Mouse (Mus musculus): ENCODE measurements around the gene Dtnbp1.

Dtnbp1 gene

DNA sequence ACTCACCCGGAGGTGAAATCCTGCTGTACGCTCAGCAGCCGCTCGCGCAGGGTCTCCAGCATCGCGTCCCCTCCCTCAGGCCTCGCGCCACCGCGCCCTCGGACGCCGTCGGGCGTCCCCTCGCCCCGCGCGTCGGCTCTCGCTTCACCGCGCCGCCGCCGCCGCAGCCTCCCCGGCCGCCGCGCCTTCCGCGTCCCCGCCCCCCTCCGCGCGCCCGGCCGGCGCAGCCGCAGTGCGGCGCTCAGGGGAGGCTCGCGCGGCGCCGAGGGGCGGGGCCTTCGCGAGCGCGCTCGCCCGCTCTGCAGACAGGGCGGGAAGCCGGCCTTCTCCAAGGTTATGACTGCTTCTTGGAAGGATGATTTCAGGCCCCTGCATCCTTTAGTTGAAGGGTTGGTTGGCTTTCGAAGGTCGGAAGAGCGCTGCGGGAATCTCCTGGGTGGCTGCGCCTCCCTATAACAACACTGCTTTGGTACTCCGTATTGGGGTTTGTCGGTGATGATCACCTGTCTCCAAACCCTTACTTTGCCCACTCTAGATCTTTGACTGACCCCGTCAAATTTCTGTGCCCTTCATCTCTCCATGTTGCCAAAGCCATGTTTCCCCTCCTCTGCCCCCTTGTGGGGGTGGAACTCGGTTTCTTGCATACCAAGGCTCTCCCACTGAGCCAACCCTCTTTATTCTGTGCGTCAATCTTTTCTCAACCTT is at the start of gene Dtnbp1:
TSS of gene Dtnbp1 (minus strand) at position 237 of the 705 bp plus-strand sequence.
- DNase-seq = peak; percentile 83 to 88

DNA sequence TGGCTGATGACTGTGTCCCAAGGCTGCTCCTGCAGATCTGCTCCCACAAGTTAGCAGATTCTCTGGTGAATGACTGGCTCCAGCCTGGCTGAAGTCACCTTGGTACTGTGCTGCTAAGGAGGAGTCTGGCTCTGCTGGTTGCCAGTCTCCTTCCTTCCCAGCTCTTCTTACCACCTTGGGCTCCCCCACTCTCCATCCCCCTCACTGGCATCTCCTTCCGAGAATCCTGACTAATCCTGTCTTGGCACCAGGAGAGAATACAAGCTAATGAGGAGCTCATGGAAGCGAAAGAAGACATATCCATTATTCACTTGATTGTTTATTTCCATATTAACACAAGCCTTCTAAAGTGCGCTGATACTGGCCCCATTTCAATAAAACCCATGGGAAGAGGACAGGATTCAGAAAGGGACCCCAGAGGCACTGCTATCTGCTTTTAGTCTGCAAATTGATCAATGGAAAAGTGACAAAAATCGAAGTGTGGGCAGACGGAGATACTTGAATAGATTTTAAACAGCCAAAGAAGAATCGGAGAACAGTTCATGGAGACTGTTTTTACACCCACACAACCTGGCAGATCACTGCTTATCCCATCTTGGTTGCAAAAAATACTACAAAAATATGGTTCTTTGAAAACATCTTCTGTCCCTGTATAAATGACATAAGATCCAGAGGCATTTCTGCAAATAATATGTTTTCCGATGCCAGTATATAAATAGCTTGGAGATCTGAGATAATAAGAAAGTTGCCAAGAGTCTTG is 47.5 kb upstream of the Dtnbp1 start:
- DNase-seq = peak in 1 of 2 experiments; percentile 10

DNA sequence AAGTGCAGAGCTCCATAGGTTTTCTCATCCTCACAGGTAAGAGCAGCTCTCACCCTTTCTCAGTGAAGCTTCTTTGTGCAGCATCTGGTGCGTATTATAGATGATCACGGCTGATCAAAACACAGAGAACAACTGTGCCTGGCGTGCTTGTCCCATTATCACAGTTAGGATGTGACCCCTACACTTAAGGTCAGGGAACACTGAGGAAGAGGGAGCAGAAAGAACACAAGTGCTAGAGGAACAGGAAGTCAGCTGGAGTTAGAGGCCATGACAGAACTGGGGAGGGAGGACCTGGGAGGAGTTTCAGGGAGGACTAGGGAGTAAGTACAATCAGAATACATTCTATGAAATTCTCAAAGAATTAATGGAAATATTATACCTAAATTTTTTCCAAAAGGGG is 41.5 kb upstream of the Dtnbp1 start:
- no peak for DNase-seq

DNA sequence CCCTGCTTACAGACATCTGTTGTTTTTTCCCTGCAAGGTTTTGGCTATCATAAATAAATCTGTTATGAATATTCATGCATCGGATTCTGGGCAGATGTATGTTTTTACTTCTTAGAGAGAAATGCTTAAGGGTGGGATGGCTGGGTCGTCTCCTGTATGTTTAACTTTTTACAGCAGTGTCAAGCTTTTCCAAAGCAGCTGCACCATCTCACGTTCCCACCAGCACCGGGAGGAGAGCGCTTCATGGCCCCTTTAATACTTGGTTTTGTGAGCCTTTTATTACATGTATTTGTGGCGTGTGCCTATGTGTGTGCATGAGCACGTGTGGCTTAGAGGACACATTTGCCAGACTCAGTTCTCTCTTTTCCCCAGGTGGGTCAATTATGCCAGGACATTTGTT is 38.8 kb upstream of the Dtnbp1 start:
- no peak for DNase-seq

DNA sequence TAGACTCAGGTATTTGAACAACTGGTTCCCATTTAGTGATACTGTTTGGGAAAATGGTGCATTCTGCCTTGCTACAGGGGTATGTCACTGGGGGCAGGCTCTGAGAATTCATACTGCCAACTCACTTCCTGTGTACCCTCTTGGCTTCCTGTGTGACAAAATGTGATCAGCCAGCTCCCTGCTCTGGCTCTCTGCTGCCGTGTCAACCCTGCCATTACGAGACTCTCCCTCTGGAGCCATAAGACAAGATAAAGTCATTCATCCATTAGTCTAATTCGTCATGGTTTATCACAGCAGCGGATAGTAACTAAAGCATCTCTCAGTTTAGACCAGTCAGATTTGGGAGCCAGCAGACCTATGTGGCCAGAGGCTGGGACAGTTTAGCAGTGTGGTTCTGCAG is 38.2 kb upstream of the Dtnbp1 start:
- no peak for DNase-seq

DNA sequence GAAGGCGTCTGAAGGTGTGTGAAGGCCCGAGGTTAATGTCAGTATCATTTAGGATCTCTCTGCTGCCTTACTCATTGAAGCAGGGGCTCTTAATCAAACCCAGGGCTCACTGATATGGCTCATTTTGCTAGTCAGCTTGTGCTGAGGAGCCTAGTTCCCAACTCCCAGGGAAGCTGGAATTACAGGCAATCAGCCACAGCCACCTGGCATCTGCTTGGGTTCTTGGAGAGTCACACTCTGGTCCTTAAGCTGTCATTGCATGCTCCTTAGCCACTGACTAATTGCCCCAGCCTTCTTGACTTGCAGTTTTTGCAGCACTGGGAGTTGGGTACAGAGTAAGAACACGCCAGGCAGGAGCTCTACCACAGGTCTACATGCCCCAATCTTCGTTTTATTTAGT is 34.5 kb upstream of the Dtnbp1 start:
- DNase-seq = peak; percentile 38 to 49

DNA sequence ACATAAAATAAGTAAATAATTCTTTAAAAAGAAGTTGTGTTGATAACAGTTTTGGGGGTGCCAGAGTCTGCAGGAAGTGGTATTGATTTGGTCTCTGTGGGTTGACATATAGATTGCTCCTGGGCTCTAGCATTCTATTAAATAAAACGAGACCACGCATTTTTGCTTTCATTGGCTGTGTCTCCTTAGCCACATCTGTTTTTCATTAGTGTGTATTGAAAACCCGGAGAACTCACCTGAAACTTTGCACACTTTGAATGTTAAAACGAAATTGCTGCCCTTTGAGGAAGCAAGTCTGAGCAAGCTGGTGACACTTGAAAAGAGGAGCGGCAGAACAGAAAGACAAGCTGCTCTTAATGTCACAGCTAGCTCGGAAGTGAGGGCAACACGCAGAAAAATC is 32.8 kb upstream of the Dtnbp1 start:
- no peak for DNase-seq

DNA sequence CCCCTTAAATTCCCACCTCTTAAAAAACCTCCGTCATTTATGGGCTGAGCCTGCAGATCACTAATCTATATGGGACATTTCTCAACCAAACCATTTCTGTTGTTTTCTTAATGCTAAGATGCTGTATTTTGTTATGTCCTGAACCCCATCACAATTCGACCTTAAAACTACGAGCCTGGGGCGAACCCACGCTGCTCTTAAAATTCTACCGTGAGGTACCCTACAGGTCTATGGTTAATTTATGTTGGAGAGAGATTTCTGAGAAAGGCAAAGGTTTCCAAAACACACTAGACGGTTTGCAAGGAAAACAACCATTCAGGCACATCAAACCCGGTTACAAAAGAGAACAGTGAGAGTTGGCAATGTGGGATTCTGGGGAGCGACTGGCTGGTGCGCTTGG is 31.4 kb upstream of the Dtnbp1 start:
- DNase-seq = no peak

DNA sequence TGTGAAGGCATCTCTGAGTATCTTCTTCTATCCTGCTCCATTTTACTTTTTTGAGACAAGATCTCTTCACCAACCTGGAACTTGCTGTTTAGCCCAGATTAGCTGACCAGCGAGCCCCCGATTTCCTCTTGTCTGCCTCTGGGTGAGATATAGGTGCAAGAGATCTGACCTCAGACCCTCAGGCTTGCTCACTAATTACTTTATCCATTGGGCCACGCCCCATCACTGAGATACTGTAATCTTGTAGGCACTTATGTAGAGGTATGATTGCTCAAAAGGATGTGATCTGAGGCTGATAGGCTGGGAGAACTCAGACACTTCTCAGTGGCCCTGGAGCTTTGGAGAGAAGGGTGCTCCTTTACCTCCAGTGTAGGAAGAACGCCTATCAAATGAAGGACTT is 30.5 kb upstream of the Dtnbp1 start:
- DNase-seq = no peak

DNA sequence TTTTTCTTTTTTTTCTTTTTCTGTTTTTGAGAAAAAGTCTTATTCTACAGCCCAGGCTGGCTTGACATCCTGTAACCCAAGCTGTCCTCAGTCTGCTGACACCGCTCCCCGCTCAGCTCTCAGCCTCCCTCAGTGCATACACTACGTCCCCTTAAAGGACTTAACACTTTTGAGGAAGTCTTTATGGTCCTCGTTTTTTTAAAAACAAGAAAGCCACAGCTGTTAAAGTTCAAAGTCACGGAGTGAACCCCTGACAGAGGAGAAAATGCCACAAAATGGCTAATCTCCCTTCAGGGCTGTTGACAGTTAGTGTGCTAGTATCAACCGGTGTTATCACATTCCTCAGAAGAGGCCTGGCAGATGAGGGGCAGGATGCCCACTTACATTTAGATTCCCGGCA is 29.8 kb upstream of the Dtnbp1 start:
- DNase-seq = no peak

DNA sequence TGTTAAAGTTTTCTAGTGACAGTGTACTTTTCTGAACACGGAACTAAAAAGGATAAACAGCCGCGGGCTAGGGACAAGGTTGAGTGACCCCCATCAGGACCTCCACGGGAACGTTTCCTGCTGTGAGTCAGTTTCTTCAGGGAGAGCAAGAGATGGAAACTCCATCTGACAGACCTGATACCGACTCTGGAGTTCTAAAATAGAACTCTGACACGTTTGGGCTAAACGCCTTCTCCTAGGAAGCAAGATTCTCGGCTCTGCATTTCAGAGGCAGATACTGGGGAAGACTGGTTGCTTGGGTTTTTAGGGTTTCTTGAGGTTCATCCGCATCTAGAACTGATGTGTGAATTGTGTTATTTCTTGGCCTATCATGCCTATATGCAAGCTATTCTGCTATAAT is 29.4 kb upstream of the Dtnbp1 start:
- peak in 1 of 2 experiments; percentile 20 for DNase-seq

DNA sequence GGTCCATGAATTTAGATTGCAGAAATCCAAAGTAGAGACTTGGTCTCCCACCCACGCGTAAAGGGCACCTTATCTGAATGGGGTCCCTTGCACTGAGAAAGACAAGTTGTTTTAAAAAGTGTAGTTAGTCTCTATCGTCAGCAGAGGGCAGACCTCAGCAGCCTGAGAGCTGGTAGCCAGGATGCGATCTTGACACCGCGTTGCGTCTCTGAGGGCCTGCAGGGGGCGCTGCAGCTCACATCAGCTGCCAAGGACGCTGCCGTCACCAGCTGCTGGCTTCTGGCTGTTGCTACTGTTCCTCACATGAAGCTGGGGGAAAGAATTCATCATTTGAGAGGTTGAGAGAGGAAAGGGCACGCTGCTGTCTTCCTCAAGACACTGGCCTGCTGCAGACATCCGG is 28.9 kb upstream of the Dtnbp1 start:
- DNase-seq = peak; percentile 93 to 96

DNA sequence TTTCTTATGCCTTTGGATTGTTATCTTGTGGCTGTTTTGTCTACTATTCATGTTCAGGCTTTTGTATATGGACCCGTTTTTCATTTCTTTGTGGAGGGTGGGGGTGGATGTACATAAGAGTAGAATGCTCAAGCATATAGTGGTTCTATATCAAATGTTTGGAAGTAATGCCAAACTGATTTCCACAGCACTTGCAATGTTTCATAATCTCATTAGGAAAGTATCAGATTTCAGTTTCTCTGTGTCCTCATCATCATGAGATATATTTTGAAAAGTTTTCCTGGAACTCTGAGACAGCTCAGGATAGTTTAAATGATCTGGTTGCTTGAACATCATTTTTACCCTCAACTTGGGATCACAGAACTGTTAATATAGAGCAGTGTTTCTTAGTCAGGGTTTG is 27.8 kb upstream of the Dtnbp1 start:
- no peak for DNase-seq

DNA sequence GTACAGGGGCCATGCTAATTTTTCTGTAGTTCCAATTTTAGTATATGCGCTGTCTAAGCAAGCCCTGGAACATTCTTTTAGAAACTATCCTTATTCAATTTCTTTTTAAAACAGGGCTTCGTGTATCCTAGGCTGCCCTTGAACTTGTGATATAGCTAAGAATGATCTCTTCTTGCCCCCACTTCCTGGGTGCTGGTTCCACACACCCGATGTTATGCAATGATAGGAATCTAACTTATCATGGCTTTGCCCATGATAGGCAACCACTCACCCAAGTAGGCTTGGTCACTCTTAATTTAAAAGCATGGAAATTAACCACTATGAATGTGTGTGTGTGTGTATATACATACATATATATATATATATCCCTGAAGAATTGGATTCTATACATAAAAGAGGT is 24.3 kb upstream of the Dtnbp1 start:
- no peak for DNase-seq

DNA sequence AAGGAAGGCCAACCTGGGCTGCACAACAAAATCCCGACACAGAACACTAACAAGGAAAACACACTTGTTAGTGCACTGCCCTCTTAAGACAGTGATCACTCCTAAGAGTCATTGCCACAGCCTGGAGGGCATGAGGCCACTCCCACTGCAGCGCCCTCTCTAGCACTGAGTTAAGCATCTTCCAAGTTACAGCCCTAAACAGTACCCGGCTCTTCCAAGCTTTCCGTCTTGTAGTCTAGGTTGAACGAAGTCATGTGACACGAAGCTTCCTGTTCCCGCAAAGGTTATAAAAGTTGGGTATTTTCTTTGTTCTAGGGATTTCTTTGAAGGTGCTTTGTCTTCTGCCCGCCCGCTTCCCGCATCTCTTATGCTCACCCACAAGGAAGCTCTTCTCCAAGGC is 22.9 kb upstream of the Dtnbp1 start:
- DNase-seq = no peak

DNA sequence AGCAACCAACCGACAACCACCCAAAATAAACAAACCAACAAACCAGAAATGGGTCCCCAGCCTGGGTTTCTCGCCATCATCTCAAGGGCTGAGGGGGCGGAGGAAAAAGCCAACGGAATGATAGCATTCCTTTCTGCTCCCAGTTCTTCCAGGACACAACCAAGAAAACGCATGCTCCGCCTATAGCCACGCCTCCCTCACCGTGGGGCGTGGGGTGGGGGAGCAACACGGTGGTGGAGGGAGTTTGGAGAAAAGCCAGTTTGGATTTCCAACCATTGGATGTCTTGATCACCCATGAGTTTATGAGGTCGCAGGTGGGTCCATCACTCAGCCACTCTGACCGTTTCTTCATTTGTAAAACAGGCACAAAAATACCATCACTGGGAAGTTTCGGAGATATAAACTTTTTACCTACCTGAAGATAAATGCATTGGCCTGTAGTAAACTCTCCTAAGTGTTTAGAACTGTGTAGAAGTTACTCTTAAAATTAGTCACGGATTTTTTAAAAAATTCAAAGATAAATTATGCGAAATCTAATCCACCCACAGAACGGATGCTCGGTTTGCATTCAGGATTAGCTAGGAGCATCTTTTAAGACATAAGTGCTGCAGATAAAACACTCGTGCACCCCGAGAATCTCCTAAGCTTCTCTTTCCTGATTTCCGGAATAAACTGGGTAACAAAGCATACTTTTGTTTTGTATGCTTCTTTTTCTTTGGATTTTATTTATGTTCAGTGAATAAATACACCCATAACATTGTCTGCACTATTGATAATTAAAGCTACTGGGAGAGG is 21.6 kb upstream of the Dtnbp1 start:
- no peak for DNase-seq

DNA sequence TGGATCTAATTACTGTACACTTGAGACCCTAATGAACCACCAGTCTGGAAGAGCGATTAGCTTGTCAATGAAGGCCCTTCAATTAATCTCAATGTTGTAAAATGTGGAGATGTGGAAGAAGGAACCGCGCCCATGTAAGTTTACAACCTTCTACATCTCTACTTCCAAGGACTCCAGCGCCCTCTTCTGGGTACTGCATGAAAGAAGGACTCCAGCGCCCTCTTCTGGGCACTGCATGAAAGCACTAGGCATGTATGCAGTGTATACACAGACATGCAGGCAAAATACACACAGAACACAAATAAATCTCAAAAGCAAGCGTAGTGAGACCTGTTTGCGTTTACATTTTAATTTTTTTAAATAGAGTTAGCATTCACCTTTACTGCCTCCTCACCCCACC is 6.2 kb upstream of the Dtnbp1 start:
- DNase-seq = peak; percentile 30 to 62

DNA sequence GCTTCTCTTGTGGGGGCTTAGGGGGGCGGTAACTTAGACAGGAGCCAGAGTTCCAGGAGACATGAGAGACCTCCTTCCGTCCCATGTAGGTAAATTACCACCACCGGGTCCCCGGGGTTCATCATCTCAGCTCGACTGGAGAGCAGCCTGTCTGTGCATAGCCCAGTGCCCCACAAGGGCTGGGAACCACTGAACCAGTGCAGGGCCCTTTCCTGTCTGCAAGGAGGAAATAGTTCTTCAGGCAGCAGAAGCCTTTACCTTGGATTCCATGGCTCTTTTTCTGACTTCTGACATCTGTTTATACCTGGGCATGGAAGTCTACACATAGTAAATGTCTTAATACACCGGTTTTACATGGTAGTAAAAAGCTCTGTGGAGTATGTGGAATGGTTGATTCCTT is 5.8 kb upstream of the Dtnbp1 start:
- no peak for DNase-seq

DNA sequence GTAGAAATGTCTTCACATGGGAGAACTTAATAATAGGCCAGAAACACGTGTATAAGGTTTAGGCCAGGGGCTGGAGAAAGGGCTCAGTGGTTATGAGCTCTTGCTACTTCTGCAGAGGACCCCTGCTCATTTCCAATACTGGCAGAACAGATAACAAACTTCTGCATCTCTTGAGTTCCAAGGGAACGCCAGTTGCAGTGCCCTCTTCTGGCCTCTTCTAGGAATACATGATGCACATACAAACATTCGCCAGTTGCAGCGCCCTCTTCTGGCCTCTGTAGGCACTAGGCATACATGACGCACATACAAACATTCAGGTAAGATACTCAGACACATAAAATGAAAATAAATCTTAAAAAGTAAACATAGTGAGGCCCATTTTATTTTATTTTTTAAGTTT is 4.5 kb upstream of the Dtnbp1 start:
- peak in 1 of 2 experiments; percentile 43 for DNase-seq

DNA sequence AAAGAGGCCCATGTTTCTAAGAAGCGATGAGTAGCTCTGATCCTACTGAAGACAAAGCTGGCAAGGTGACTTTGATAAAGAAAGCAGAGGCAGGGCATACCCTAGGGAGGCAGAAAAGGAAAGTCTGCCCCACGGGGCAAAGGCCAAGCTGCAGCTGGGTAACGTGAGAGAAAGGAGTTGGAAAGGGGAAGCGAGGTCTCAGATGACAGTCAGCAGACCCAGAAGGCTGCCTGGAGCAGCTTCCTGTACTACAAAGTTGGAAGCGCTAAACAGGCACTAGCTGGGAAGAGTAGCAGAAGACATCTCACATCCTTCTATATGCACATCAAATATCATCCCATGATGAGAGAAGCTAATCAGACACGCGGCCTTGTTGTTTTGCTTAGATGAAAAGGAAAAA is 3.9 kb upstream of the Dtnbp1 start:
- no peak for DNase-seq

DNA sequence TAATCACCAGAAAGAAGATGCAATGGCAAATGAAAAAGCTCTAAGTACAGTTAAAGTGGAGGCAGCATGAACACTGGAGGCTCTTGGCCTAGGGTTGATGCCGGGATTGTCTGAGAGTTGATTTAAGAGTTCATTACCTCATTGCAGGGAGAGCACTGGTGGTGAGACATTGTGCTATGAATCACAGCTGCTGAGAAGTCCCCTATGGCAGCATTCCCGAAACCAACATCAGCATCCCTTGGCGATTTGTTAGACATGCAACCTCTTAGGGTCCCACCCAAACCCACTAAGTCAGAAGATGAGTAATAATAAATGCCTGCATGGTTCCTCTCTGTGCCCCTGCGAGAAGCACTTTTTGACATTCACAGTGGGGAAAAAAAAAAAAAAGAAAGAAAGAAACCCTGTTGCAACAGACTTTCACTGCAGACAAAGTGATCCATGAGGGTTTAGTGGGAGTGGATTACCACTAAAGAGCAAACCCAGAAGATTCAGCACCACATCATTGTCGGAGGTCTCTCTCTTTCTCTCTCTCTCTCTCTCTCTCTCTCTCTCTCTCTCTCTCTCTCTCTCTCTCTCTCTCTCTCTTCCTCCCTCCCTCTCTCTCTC is 3.1 kb upstream of the Dtnbp1 start:
- DNase-seq = no peak

DNA sequence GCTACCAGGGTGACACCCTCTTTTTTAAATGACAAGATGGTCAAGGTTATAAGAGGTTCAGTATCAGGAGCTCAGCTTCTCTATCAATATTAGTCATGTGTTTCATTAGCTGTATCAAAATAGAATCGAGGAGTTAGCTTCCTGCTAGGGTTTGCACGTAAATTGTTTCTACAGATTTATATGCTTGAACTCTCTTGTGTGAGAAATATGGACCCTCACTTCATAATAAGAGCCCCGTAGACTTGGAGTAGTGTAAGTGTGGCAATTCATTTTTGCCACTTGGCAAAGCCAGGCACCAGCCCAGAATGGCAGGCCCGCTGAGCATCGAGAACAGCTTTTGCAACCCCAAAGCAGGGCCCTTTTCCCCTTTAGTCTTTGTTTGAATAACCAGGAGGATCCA is 1.1 kb upstream of the Dtnbp1 start:
- DNase-seq = no peak

DNA sequence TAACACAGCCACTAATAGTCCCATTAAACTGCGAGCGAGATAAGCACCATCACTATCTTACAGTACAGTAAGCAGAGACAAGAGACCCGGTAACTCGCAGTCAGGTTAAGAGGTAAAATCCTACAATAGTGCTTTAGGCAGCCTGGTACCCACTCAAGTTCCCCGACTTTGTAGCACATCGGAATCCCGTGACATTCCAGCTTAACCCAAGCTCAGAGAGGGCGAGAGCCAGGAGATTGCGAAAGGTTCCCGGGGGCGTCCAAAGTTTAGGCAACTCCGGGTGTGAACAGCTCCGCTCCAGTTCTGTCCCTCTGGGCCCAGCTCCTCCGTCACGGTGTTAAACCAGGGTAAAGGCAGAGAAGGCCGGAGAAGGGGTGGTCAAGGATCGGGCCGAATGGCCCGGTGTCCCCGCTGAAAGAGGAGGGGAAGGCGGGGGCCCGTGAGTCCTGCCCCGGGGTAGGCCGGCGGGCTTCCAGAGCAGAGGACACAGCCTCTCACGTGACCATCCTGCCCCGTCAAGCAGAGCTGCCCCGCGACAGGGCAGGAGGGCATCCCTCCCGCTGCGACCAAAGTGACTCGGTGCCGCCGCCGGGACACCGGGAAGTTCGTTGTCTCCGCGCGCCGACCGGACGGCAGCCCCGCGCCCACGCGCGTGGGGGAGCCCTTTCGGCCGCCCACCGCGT is 578 bp downstream of the Dtnbp1 start:
- DNase-seq = peak; percentile 60 to 66

Measured in cerebellum, postnatal 14 days (tissue).